ENCODE assay signal across 11 mouse cellular contexts in the genomic region with DNA sequence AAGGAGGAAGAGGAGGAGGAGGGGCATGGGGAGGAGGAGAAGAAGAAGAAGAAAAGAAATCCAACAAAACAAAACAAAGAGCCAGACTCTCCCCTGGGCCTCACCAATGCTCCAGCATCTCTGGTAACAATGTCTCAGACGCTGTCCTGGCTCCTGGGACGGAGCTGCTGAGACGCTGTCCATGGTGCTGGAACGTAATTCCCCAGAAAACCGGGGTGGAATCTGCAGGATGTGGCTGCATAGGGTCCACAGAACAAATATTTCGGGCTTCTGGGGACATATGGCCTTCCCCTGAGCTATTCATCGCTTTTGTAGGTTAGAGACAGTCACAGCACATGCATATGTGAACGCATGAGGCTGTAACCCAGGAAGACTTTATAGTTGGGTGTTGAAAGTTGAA. TPM values are rescaled to one million over a fixed set of nuclear protein-coding genes. Genes with fewer than 3 reads are reported as not detected.
DNase-seq lines count a peak whose midpoint lies in the region; ATAC-seq lines count a peak whose summit lies in the region.
"Had no signal": no experiment of that assay in that cellular context is flagged by ENCODE, and none has a peak within 500 bp of the region (broad histone marks: within the 10 kb centered on the region; RNA-seq: fewer than 3 reads in every experiment).

No protein-coding gene starts in this region.

- H3K4me2 ChIP-seq in limb, embryonic 11.5 days (ENCODE audit: low read depth, severe bottlenecking), result no peak overlapping the region
- H3K4me2 ChIP-seq: midbrain, embryonic 12.5 days had no signal

- H3K9ac ChIP-seq in limb, embryonic 11.5 days (ENCODE audit: low read length), result no peak overlapping the region
- H3K9ac ChIP-seq: midbrain, embryonic 12.5 days had no signal

- H3K9me3 ChIP-seq in limb, embryonic 11.5 days (ENCODE audit: control insufficient read depth, low read length), result no peaks in the 10 kb centered on the region
- H3K9me3 ChIP-seq: midbrain, embryonic 12.5 days had no signal

- H3K27me3 ChIP-seq in limb, embryonic 11.5 days (ENCODE audit: control insufficient read depth, insufficient read depth, low read length), result no peaks in the 10 kb centered on the region

- H3K36me3 ChIP-seq in limb, embryonic 11.5 days (ENCODE audit: control insufficient read depth, insufficient read depth, low read length), result no peaks in the 10 kb centered on the region
- H3K36me3 ChIP-seq: midbrain, embryonic 12.5 days had no signal

- H3K4me1 ChIP-seq in limb, embryonic 11.5 days (ENCODE audit: control insufficient read depth, insufficient read depth, low read length), result no peaks in the 10 kb centered on the region
- H3K4me1 ChIP-seq: midbrain, embryonic 12.5 days had no signal

- no peak overlapping the region for H3K27ac ChIP-seq in limb, embryonic 11.5 days (replicated peaks; ENCODE audit: low read depth, low read length)
- H3K27ac ChIP-seq: midbrain, embryonic 12.5 days had no signal

- no peak overlapping the region for H3K4me3 ChIP-seq in limb, embryonic 11.5 days (ENCODE audit: low read depth, low read length)
- H3K4me3 ChIP-seq: midbrain, embryonic 12.5 days had no signal

- 16% methylated on average over 8 of the region's 8 CpGs for WGBS in limb, embryonic 11.5 days

- peak; percentile 44 for DNase-seq in adrenal gland, postnatal 25 days
- DNase-seq in adrenal gland, postnatal 4 days (ENCODE audit: low spot score in 2 of 2), result no peak
- peak; percentile 74 to 75 for DNase-seq in kidney, postnatal 4 days
- no peak for DNase-seq in kidney, adult 8-10 months
- DNase-seq in R1 (ENCODE audit: low read depth, low spot score), result peak; percentile 52
- DNase-seq in limb, embryonic 11.5 days (ENCODE audit: low spot score), result peak; percentile 82
- no peak for DNase-seq in thymus, postnatal 10 days (ENCODE audit: low spot score in 2 of 2)
- no peak for DNase-seq in spleen, postnatal 14 days (ENCODE audit: low spot score in 2 of 2)

- ATAC-seq in limb, embryonic 11.5 days (ENCODE audit: insufficient number of reproducible peaks, low FRiP score, low TSS enrichment, low read depth), result no peak

RNA-seq across cellular contexts. Expression of a gene that starts 9.2 kb away (rescaled TPM):
- total RNA-seq in adrenal gland, postnatal 25 days (2021), result 1.6 TPM in 1 of 2 replicates, not detected in the other
- total RNA-seq in adrenal gland, postnatal 4 days (2021), result 10 to 100 TPM; 11.6 to 24.9 TPM
- 0.33 TPM in 1 of 2 replicates, not detected in the other for polyA plus RNA-seq in limb, embryonic 11.5 days (2014; fragmentation: Nextera tagmentation; extraction: Ambion mirVana)
- total RNA-seq: hematopoietic stem cell, adult 5-6 weeks; left cerebral cortex, postnatal 14 days had no signal
- polyA plus RNA-seq: midbrain, embryonic 12.5 days had no signal

RNA-seq across cellular contexts. Expression of a gene that starts 26.1 kb away (rescaled TPM):
- total RNA-seq in adrenal gland, postnatal 25 days (2021), result not detected in 2 replicates
- 1 to 10 TPM in 1 of 2 experiments, under 1 TPM in 1; 0.08 to 7.1 TPM for total RNA-seq in adrenal gland, postnatal 4 days (2021)
- 0.15 TPM in 1 of 2 replicates, not detected in the other for polyA plus RNA-seq in limb, embryonic 11.5 days (2014; fragmentation: Nextera tagmentation; extraction: Ambion mirVana)

RNA-seq across cellular contexts. Expression of a gene that starts 26.8 kb away (rescaled TPM):
- not detected in 2 replicates for total RNA-seq in adrenal gland, postnatal 25 days (2021)
- 1 to 10 TPM in 1 of 2 experiments, under 1 TPM in 1; 0.14 to 1.3 TPM for total RNA-seq in adrenal gland, postnatal 4 days (2021)
- polyA plus RNA-seq in limb, embryonic 11.5 days (2014; fragmentation: Nextera tagmentation; extraction: Ambion mirVana), result 0.13 TPM in 1 of 2 replicates, not detected in the other
- total RNA-seq: hematopoietic stem cell, adult 5-6 weeks had no signal

RNA-seq across cellular contexts. Expression of a gene that starts 38.9 kb away (rescaled TPM):
- total RNA-seq in adrenal gland, postnatal 25 days (2021), result 19.6 and 29.9 TPM in 2 replicates
- 10 to 100 TPM; 49.5 to 59.1 TPM for total RNA-seq in adrenal gland, postnatal 4 days (2021)
- polyA plus RNA-seq in limb, embryonic 11.5 days (2014; fragmentation: Nextera tagmentation; extraction: Ambion mirVana), result 16.6 and 18.0 TPM in 2 replicates
- total RNA-seq: hematopoietic stem cell, adult 5-6 weeks had no signal

RNA-seq across cellular contexts. Expression of a gene that starts 50.6 kb away (rescaled TPM):
- total RNA-seq in adrenal gland, postnatal 25 days (2021), result 5.6 and 7.4 TPM in 2 replicates
- 10 to 100 TPM; 19.3 to 22.9 TPM for total RNA-seq in adrenal gland, postnatal 4 days (2021)
- 12.1 and 12.9 TPM in 2 replicates for polyA plus RNA-seq in limb, embryonic 11.5 days (2014; fragmentation: Nextera tagmentation; extraction: Ambion mirVana)

Comparison
In these comparisons a context has a peak if more than half of its experiments do, and no peak if none do; other contexts are left out.
1. DNase-seq: peak in adrenal gland, postnatal 25 days (single experiment), kidney, postnatal 4 days (2 of 2), R1 (single experiment) and limb, embryonic 11.5 days (single experiment); none in adrenal gland, postnatal 4 days (0 of 2), kidney, adult 8-10 months (0 of 2), thymus, postnatal 10 days (0 of 2) and spleen, postnatal 14 days (0 of 2).